Mouse (Mus musculus): ENCODE measurements around the gene Zfp2. TPM values are rescaled to one million over a fixed set of nuclear protein-coding genes. Genes with fewer than 3 reads are reported as not detected.

Gene Zfp2
- total and polyA plus RNA-seq, 2 experiments from 2014 or later: 27.9 to 33.9 TPM

DNA sequence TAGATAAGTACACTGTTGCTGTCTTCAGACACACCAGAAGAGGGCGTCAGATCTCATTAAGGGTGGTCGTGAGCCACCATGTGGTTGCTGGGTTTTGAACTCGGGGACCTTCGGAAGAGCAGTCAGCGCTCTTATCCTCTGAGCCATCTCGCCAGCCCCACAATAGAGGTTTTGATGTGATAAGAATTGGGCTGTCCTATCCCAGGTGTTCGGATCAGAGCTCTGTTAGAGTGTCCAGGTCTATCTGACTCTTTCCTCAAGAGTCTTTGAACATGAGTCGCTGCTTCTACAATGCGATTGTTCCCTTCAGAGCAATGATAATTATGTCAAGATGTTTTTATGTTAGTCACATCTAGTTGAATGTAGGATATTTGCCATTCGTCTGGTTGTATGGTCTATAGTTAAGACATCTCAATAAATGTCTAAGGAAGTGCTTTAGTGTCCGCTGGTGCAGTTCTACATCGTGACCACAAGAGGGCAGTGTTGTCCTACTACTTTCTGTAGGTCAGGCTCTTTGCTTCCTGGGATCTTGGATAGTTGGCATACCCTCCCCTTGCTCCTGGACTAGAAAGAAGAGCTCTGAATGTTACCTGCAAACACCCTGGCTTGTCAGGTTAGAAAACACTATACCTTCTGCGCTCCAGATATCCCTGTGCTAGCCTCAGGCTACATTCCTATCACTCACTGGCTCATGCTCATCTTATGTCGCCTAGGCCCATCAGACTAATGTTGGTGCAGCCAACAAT lies 23.8 kb upstream of the Zfp2 start:
- TF ChIP-seq CTCF (IDR thresholded peaks at IDR 0.05): peak; percentile 97
- 35% methylated on average over 14 of the region's 14 CpGs for WGBS
- DNase-seq (ENCODE audit: low spot score): peak; percentile 85
- Histone ChIP-seq H3K9me3 (ENCODE audit: low read length) (no peaks in the 10 kb centered on the region), H3K4me1 (ENCODE audit: insufficient read depth, low read length) (no peaks in the 10 kb centered on the region), H3K36me3 (ENCODE audit: insufficient read depth, low read length) (no peaks in the 10 kb centered on the region), H3K4me3 (ENCODE audit: low read depth, low read length) (no peak overlapping the region), H3K27ac (ENCODE audit: low read depth, low read length) (no peak overlapping the region), H3K9ac (replicated peaks; ENCODE audit: low read length, poor library complexity, severe bottlenecking) (no peak overlapping the region), H3K4me2 (ENCODE audit: low read depth, low read length, poor library complexity, severe bottlenecking) (no peak overlapping the region), H3K27me3 (ENCODE audit: insufficient read depth, low read length) (no peaks in the 10 kb centered on the region)
- peak; percentile 34; the same call in 1 of the 2 replicates for ATAC-seq (ENCODE audit: low FRiP score)

DNA sequence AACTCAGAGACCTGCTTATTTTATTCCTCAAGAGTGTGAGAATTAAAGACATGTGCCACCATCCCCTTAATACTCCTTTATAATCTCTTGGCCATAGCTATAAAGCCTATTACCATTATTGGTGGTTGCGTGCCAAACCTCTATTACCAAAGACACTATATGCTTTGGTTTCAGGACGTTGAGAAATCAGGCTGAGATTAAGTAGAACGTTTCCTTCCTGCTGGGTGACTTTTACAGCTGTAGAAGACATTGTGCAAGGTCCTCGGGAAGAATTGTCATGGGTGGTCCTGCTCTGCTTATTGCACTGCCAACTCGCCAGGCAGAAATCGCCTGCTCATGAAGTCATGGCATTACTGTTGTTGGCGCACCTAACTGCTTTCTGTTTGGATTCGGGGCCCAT lies 22.5 kb upstream of the Zfp2 start:
- Histone ChIP-seq H3K4me1 (ENCODE audit: insufficient read depth, low read length) (no peaks in the 10 kb centered on the region), H3K9me3 (ENCODE audit: low read length) (no peaks in the 10 kb centered on the region), H3K4me3 (ENCODE audit: low read depth, low read length) (no peak overlapping the region), H3K27ac (ENCODE audit: low read depth, low read length) (no peak overlapping the region), H3K9ac (replicated peaks; ENCODE audit: low read length, poor library complexity, severe bottlenecking) (no peak overlapping the region), H3K4me2 (ENCODE audit: low read depth, low read length, poor library complexity, severe bottlenecking) (no peak overlapping the region), H3K36me3 (ENCODE audit: insufficient read depth, low read length) (no peaks in the 10 kb centered on the region), H3K27me3 (ENCODE audit: insufficient read depth, low read length) (no peaks in the 10 kb centered on the region)
- TF ChIP-seq CTCF (IDR thresholded peaks at IDR 0.05): no peak
- no peak for ATAC-seq (ENCODE audit: low FRiP score)
- DNase-seq (ENCODE audit: low spot score): no peak
- 82% methylated on average over 8 of the region's 8 CpGs for WGBS

- Histone ChIP-seq H3K4me1 (ENCODE audit: insufficient read depth, low read length) (peaks cover 3% of the 10 kb centered on the region; the same call in 1 of the 2 replicates), H3K36me3 (ENCODE audit: insufficient read depth, low read length) (no peaks in the 10 kb centered on the region; the same call in 1 of the 2 replicates), H3K27ac (ENCODE audit: low read depth, low read length) (peak overlapping the region; percentile 57), H3K4me2 (ENCODE audit: low read depth, low read length, poor library complexity, severe bottlenecking) (peak overlapping the region; percentile 78), H3K4me3 (ENCODE audit: low read depth, low read length) (peak overlapping the region; percentile 53; the same call in 1 of the 2 replicates), H3K9me3 (ENCODE audit: low read length) (no peaks in the 10 kb centered on the region), H3K27me3 (ENCODE audit: insufficient read depth, low read length) (no peaks in the 10 kb centered on the region), H3K9ac (replicated peaks; ENCODE audit: low read length, poor library complexity, severe bottlenecking) (no peak overlapping the region)
- DNase-seq (ENCODE audit: low spot score) (no peak), ATAC-seq (ENCODE audit: low FRiP score) (peak; percentile 57)
- no peak for TF ChIP-seq CTCF (IDR thresholded peaks at IDR 0.05)
- 58% methylated on average over 1 of the region's 1 CpGs for WGBS
Observed at GRCm38 (mm10) chr11:50932040-50932439, 16.1 kb upstream of the Zfp2 start.

DNA sequence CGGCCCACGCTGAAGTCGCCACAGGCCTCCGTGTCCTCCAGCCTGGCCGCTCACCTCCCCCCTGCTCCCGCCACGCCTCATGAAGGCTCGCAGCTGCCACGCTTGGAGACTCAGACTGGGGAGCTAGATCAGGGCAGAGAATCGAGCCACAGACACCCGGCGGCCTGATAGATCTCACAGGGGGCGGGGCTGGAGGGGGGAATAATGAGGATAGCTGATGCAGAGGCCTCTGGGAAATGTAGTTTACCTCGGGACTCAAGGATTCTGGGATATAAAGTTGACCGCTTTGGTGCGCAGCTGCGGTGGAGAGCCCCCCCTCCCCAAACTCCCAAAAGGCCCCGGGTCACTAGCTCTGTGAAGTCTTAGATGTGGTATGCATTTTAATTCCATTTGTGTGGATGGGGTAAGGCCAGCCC lies 15.5 kb upstream of the Zfp2 start, which contains the start of gene Zfp354b:
Zfp354b (minus strand) TSS at position 183 of the 416 bp plus-strand sequence.
- no peak for TF ChIP-seq CTCF (IDR thresholded peaks at IDR 0.05)
- peak within 1 kb of the TSS; percentile 84 for H3K27ac ChIP-seq (ENCODE audit: low read depth, low read length)
- H3K36me3 ChIP-seq (ENCODE audit: insufficient read depth, low read length): no peaks in the 10 kb centered on the region; the same call in 1 of the 2 replicates
- peaks cover 3% of the 10 kb centered on the region; the same call in 1 of the 2 replicates for H3K4me1 ChIP-seq (ENCODE audit: insufficient read depth, low read length)
- no peaks in the 10 kb centered on the region for H3K9me3 ChIP-seq (ENCODE audit: low read length)
- peak within 1 kb of the TSS; percentile 78 for H3K4me2 ChIP-seq (ENCODE audit: low read depth, low read length, poor library complexity, severe bottlenecking)
- peak within 1 kb of the TSS; percentile 66 for H3K9ac ChIP-seq (replicated peaks; ENCODE audit: low read length, poor library complexity, severe bottlenecking)
- ATAC-seq (ENCODE audit: low FRiP score): peak; percentile 95
- DNase-seq (ENCODE audit: low spot score): peak; percentile 97
- WGBS: 1% methylated on average over 18 of the region's 18 CpGs
- no peaks in the 10 kb centered on the region for H3K27me3 ChIP-seq (ENCODE audit: insufficient read depth, low read length)
- peak within 1 kb of the TSS; percentile 53 for H3K4me3 ChIP-seq (ENCODE audit: low read depth, low read length)

DNA sequence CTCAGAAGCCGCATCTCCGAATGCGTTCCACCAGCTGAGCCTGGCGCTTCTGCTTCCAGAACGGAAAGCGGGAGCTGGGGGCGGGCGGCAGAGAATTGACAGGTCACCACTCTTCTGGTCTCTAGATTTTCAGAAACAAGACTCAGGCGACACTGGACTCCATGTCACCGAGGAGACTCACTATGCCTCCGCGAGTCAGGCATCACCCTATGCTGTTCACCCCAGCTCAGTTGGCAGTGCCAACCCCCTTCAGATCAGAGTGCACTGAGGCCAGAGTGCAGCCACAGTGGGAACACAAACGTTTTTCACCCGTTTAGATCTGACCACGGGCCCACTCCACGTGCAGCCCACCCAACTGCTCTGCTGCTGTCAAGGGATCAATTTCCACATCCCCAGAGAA lies 15.1 kb upstream of the Zfp2 start:
- DNase-seq (ENCODE audit: low spot score): peak; percentile 27
- no peaks in the 10 kb centered on the region; the same call in none of the 2 replicates for H3K36me3 ChIP-seq (ENCODE audit: insufficient read depth, low read length)
- under 1% methylated on average over 16 of the region's 16 CpGs for WGBS
- no peaks in the 10 kb centered on the region for H3K9me3 ChIP-seq (ENCODE audit: low read length)
- H3K4me1 ChIP-seq (ENCODE audit: insufficient read depth, low read length): peaks cover 3% of the 10 kb centered on the region; the same call in 1 of the 2 replicates
- H3K27me3 ChIP-seq (ENCODE audit: insufficient read depth, low read length): no peaks in the 10 kb centered on the region
- H3K4me2 ChIP-seq (ENCODE audit: low read depth, low read length, poor library complexity, severe bottlenecking): peak overlapping the region; percentile 78
- peak overlapping the region; percentile 66 for H3K9ac ChIP-seq (replicated peaks; ENCODE audit: low read length, poor library complexity, severe bottlenecking)
- TF ChIP-seq CTCF (IDR thresholded peaks at IDR 0.05): no peak
- peak overlapping the region; percentile 84 for H3K27ac ChIP-seq (ENCODE audit: low read depth, low read length)
- peak; percentile 68 for ATAC-seq (ENCODE audit: low FRiP score)
- peak overlapping the region; percentile 53 for H3K4me3 ChIP-seq (ENCODE audit: low read depth, low read length)

GRCm38 (mm10) chr11:50930469-50931014 lies 14.6 kb upstream of the Zfp2 start:
- Histone ChIP-seq H3K9me3 (ENCODE audit: low read length) (no peaks in the 10 kb centered on the region), H3K36me3 (ENCODE audit: insufficient read depth, low read length) (no peaks in the 10 kb centered on the region; the same call in none of the 2 replicates), H3K27ac (ENCODE audit: low read depth, low read length) (peak overlapping the region; percentile 84), H3K4me1 (ENCODE audit: insufficient read depth, low read length) (peaks cover 3% of the 10 kb centered on the region; the same call in 1 of the 2 replicates), H3K27me3 (ENCODE audit: insufficient read depth, low read length) (no peaks in the 10 kb centered on the region), H3K9ac (replicated peaks; ENCODE audit: low read length, poor library complexity, severe bottlenecking) (peak overlapping the region; percentile 66), H3K4me3 (ENCODE audit: low read depth, low read length) (peak overlapping the region; percentile 53), H3K4me2 (ENCODE audit: low read depth, low read length, poor library complexity, severe bottlenecking) (peak overlapping the region; percentile 78)
- WGBS: 20% methylated on average over 14 of the region's 14 CpGs
- no peak for TF ChIP-seq CTCF (IDR thresholded peaks at IDR 0.05)
- DNase-seq (ENCODE audit: low spot score): peak; percentile 23
- ATAC-seq (ENCODE audit: low FRiP score): no peak

Data from midbrain, postnatal 0 days (tissue).